8 mouse cellular contexts compared by ENCODE assay signal in the genomic region with DNA sequence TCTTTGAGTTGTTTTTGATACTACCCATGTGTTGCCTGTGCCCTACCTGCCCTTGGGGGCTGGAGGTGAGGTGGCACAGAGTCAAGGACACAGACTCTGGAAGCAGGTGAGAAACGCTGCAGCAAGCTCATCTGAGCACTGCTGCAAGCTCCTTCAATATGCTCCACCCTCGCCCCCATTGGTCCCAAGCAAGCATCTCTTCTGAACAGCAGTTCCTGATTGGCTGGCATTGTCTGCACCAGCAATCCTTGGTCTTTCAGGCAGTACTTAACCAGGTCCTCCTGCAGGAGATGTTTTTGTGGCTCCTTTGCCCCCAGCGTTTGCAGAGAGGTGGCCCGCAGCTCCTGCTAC. TPM values are rescaled to one million over a fixed set of nuclear protein-coding genes. Genes with fewer than 3 reads are reported as not detected.
DNase-seq lines count a peak whose midpoint lies in the region; ATAC-seq and TF ChIP-seq lines count a peak whose summit lies in the region.

No protein-coding gene starts in this region.

- peaks cover 14% of the 10 kb centered on the region for H3K4me1 ChIP-seq in embryonic facial prominence, embryonic 10.5 days
- peaks cover 14% of the 10 kb centered on the region for H3K4me1 ChIP-seq in forebrain, embryonic 14.5 days (ENCODE audit: control insufficient read depth, insufficient read depth, low read length)
- peaks cover 4% of the 10 kb centered on the region for H3K4me1 ChIP-seq in midbrain, postnatal 0 days (ENCODE audit: insufficient read depth, low read length)
- H3K4me1 ChIP-seq in kidney, embryonic 14.5 days (ENCODE audit: control insufficient read depth, insufficient read depth, low read length) = no peaks in the 10 kb centered on the region

- no peak for TF ChIP-seq CTCF in midbrain, postnatal 0 days (IDR thresholded peaks at IDR 0.05)

- H3K4me2 ChIP-seq in forebrain, embryonic 14.5 days (ENCODE audit: low read length) = peak overlapping the region; percentile 52
- H3K4me2 ChIP-seq in midbrain, postnatal 0 days (ENCODE audit: low read depth, low read length, poor library complexity, severe bottlenecking) = peak overlapping the region; percentile 35
- no peak overlapping the region for H3K4me2 ChIP-seq in kidney, embryonic 14.5 days (replicated peaks; ENCODE audit: low read depth, low read length)

- H3K9me3 ChIP-seq in embryonic facial prominence, embryonic 10.5 days = no peaks in the 10 kb centered on the region
- no peaks in the 10 kb centered on the region for H3K9me3 ChIP-seq in forebrain, embryonic 14.5 days (replicated peaks; ENCODE audit: control insufficient read depth, low read length)
- H3K9me3 ChIP-seq in midbrain, postnatal 0 days (ENCODE audit: low read length) = no peaks in the 10 kb centered on the region
- no peaks in the 10 kb centered on the region for H3K9me3 ChIP-seq in kidney, embryonic 14.5 days (ENCODE audit: control insufficient read depth, low read length)

- 43% methylated on average over 4 of the region's 4 CpGs for WGBS in embryonic facial prominence, embryonic 10.5 days
- 29% methylated on average over 4 of the region's 4 CpGs for WGBS in forebrain, embryonic 14.5 days
- WGBS in midbrain, postnatal 0 days = 41% methylated on average over 4 of the region's 4 CpGs
- WGBS in kidney, embryonic 14.5 days = 40% methylated on average over 4 of the region's 4 CpGs

- H3K27me3 ChIP-seq in embryonic facial prominence, embryonic 10.5 days (replicated peaks; ENCODE audit: low read depth, poor library complexity, severe bottlenecking) = no peaks in the 10 kb centered on the region
- H3K27me3 ChIP-seq in forebrain, embryonic 14.5 days (replicated peaks; ENCODE audit: control insufficient read depth, insufficient read depth, low read length) = no peaks in the 10 kb centered on the region
- H3K27me3 ChIP-seq in midbrain, postnatal 0 days (ENCODE audit: insufficient read depth, low read length) = no peaks in the 10 kb centered on the region
- no peaks in the 10 kb centered on the region for H3K27me3 ChIP-seq in kidney, embryonic 14.5 days (ENCODE audit: control insufficient read depth, insufficient read depth, low read length)

- H3K9ac ChIP-seq in forebrain, embryonic 14.5 days (ENCODE audit: low read length) = no peak overlapping the region
- 0 out of 2 replicates have a peak overlapping the region, but pooled peaks have one; percentile 24 for H3K9ac ChIP-seq in midbrain, postnatal 0 days (replicated peaks; ENCODE audit: low read length, poor library complexity, severe bottlenecking)
- no peak overlapping the region for H3K9ac ChIP-seq in kidney, embryonic 14.5 days (ENCODE audit: low read depth, low read length)

- DNase-seq in embryonic facial prominence, embryonic 10.5 days (ENCODE audit: low spot score) = peak; percentile 29
- peak; percentile 64 for DNase-seq in forebrain, embryonic 14.5 days (ENCODE audit: low spot score)
- DNase-seq in layer of hippocampus, adult 9-10 months (ENCODE audit: low spot score) = peak; percentile 38
- peak; percentile 48 for DNase-seq in midbrain, postnatal 0 days (ENCODE audit: low spot score)
- DNase-seq in gastrocnemius, adult 18-20 months (ENCODE audit: low spot score) = no peak
- no peak for DNase-seq in testis, postnatal 14 days (ENCODE audit: low spot score)

- H3K4me3 ChIP-seq in embryonic facial prominence, embryonic 10.5 days = peak overlapping the region; percentile 38; the same call in 1 of the 2 replicates
- H3K4me3 ChIP-seq in forebrain, embryonic 14.5 days (ENCODE audit: low read depth, low read length) = no peak overlapping the region; the same call in 1 of the 2 replicates
- peak overlapping the region; percentile 25; the same call in 1 of the 2 replicates for H3K4me3 ChIP-seq in midbrain, postnatal 0 days (ENCODE audit: low read depth, low read length)
- no peak overlapping the region for H3K4me3 ChIP-seq in kidney, embryonic 14.5 days (ENCODE audit: low read length)

- peak; percentile 67 for ATAC-seq in forebrain, embryonic 14.5 days
- peak; percentile 66; the same call in 1 of the 2 replicates for ATAC-seq in midbrain, postnatal 0 days (ENCODE audit: low FRiP score)
- ATAC-seq in erythroblast, adult 5-6 weeks (replicated peaks; ENCODE audit: low FRiP score, poor library complexity, severe bottlenecking) = no peak
- no peak for ATAC-seq in kidney, embryonic 14.5 days (ENCODE audit: low FRiP score, low TSS enrichment)

- H3K36me3 ChIP-seq in embryonic facial prominence, embryonic 10.5 days (replicated peaks) = no peaks in the 10 kb centered on the region
- no peaks in the 10 kb centered on the region for H3K36me3 ChIP-seq in forebrain, embryonic 14.5 days (ENCODE audit: control insufficient read depth, insufficient read depth, low read length)
- no peaks in the 10 kb centered on the region for H3K36me3 ChIP-seq in midbrain, postnatal 0 days (ENCODE audit: insufficient read depth, low read length)
- H3K36me3 ChIP-seq in kidney, embryonic 14.5 days (ENCODE audit: control insufficient read depth, insufficient read depth, low read length) = no peaks in the 10 kb centered on the region

- H3K27ac ChIP-seq in embryonic facial prominence, embryonic 10.5 days (replicated peaks) = peak overlapping the region; percentile 65
- peak overlapping the region; percentile 72 for H3K27ac ChIP-seq in forebrain, embryonic 14.5 days (ENCODE audit: low read depth, low read length)
- peak overlapping the region; percentile 64 for H3K27ac ChIP-seq in midbrain, postnatal 0 days (ENCODE audit: low read depth, low read length)
- H3K27ac ChIP-seq in kidney, embryonic 14.5 days (ENCODE audit: low read depth, low read length) = no peak overlapping the region

RNA-seq across cellular contexts. Expression of a gene that starts 34.6 kb away (rescaled TPM):
- polyA plus RNA-seq in embryonic facial prominence, embryonic 10.5 days (2016; fragmentation: Nextera tagmentation; extraction: Ambion mirVana) = 0.92 and 0.94 TPM in 2 replicates
- polyA plus RNA-seq in forebrain, embryonic 14.5 days (2014; fragmentation: Nextera tagmentation; extraction: Ambion mirVana) = 4.3 and 5.4 TPM in 2 replicates
- 110 and 119 TPM in 2 replicates for total RNA-seq in midbrain, postnatal 0 days (2014; rRNA removed)
- polyA plus RNA-seq in midbrain, postnatal 0 days (2015; fragmentation: Nextera tagmentation; extraction: Ambion mirVana) = 9.1 and 10.4 TPM in 2 replicates
- 1 to 10 TPM in 1 of 2 experiments, under 1 TPM in 1; 0.59 to 1.0 TPM for total RNA-seq in gastrocnemius, adult 18-20 months (2021)
- not detected in 2 replicates for total RNA-seq in erythroblast, adult 5-6 weeks (2015; ENCODE audit: low replicate concordance)
- not detected in 2 replicates for total RNA-seq in erythroblast, adult 5-6 weeks (2017; ENCODE audit: low replicate concordance)
- polyA plus RNA-seq in kidney, embryonic 14.5 days (2014; fragmentation: Nextera tagmentation; extraction: Ambion mirVana) = 0.11 and 0.12 TPM in 2 replicates

RNA-seq across cellular contexts. Expression of a gene that starts 41.2 kb away (rescaled TPM):
- polyA plus RNA-seq in embryonic facial prominence, embryonic 10.5 days (2016; fragmentation: Nextera tagmentation; extraction: Ambion mirVana) = 384 and 402 TPM in 2 replicates
- 147 and 215 TPM in 2 replicates for polyA plus RNA-seq in forebrain, embryonic 14.5 days (2014; fragmentation: Nextera tagmentation; extraction: Ambion mirVana)
- total RNA-seq in midbrain, postnatal 0 days (2014; rRNA removed) = 16.3 and 23.0 TPM in 2 replicates
- polyA plus RNA-seq in midbrain, postnatal 0 days (2015; fragmentation: Nextera tagmentation; extraction: Ambion mirVana) = 19.0 and 20.0 TPM in 2 replicates
- not detected for total RNA-seq in gastrocnemius, adult 18-20 months (2021)
- total RNA-seq in erythroblast, adult 5-6 weeks (2015; ENCODE audit: low replicate concordance) = 133 and 189 TPM in 2 replicates
- total RNA-seq in erythroblast, adult 5-6 weeks (2017; ENCODE audit: low replicate concordance) = 54.9 and 108 TPM in 2 replicates
- polyA plus RNA-seq in kidney, embryonic 14.5 days (2014; fragmentation: Nextera tagmentation; extraction: Ambion mirVana) = 414 and 561 TPM in 2 replicates

RNA-seq across cellular contexts. Expression of a gene that starts 47.6 kb away (rescaled TPM):
- 25.2 and 25.9 TPM in 2 replicates for polyA plus RNA-seq in embryonic facial prominence, embryonic 10.5 days (2016; fragmentation: Nextera tagmentation; extraction: Ambion mirVana)
- polyA plus RNA-seq in forebrain, embryonic 14.5 days (2014; fragmentation: Nextera tagmentation; extraction: Ambion mirVana) = 28.5 and 29.5 TPM in 2 replicates
- 15.2 and 15.7 TPM in 2 replicates for total RNA-seq in midbrain, postnatal 0 days (2014; rRNA removed)
- polyA plus RNA-seq in midbrain, postnatal 0 days (2015; fragmentation: Nextera tagmentation; extraction: Ambion mirVana) = 16.7 and 19.4 TPM in 2 replicates
- total RNA-seq in gastrocnemius, adult 18-20 months (2021) = 10 to 100 TPM in 1 of 2 experiments, 1 to 10 TPM in 1; 8.8 to 10.5 TPM
- 1.3 and 6.1 TPM in 2 replicates for total RNA-seq in erythroblast, adult 5-6 weeks (2015; ENCODE audit: low replicate concordance)
- total RNA-seq in erythroblast, adult 5-6 weeks (2017; ENCODE audit: low replicate concordance) = 6.4 and 13.8 TPM in 2 replicates
- polyA plus RNA-seq in kidney, embryonic 14.5 days (2014; fragmentation: Nextera tagmentation; extraction: Ambion mirVana) = 32.1 and 38.5 TPM in 2 replicates

Comparison
In these comparisons a context has a peak if more than half of its experiments do, and no peak if none do; other contexts are left out.
1. DNase-seq: peak in embryonic facial prominence, embryonic 10.5 days (single experiment), forebrain, embryonic 14.5 days (single experiment), layer of hippocampus, adult 9-10 months (single experiment) and midbrain, postnatal 0 days (single experiment); none in gastrocnemius, adult 18-20 months (single experiment) and testis, postnatal 14 days (single experiment).
2. H3K4me3 ChIP-seq: peak in embryonic facial prominence, embryonic 10.5 days (single experiment) and midbrain, postnatal 0 days (single experiment); none in forebrain, embryonic 14.5 days (single experiment) and kidney, embryonic 14.5 days (single experiment).
3. ATAC-seq: peak in forebrain, embryonic 14.5 days (single experiment) and midbrain, postnatal 0 days (single experiment); none in erythroblast, adult 5-6 weeks (single experiment) and kidney, embryonic 14.5 days (single experiment).